Mouse (Mus musculus): Measurements from ENCODE around the gene Mfsd9.

DNA sequence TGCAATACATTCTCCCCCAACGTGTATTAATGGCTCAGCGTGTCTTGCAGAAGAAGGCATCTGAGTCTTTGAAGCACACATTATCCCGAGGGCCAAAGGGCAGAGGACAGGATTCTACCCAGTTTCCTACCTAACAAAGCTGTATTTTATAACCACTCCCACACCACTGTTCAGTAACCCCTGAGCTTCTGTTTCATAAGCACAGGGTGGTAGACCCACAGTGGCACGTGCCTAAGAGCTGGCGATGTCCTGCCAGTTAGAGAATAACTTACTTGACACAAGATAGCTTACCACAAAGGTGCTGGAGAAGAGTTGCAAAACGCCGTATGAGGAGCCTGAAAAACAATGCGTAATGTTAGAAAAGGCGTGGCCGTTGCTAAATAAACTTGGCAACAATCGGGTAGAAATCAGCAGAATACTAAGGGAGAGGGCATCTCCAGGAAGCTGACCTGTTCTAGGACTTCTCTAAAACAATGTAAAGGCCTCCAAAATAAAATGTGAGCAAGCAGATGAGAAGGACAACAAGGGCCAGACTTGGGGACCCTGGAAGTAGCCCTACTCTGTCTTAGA is 4.5 kb downstream of the Mfsd9 start:
- TF ChIP-seq POLR2A (IDR thresholded peaks at IDR 0.05; ENCODE audit: extremely low read depth, insufficient read depth, low read length) (no peak), CTCF (IDR thresholded peaks at IDR 0.05; ENCODE audit: extremely low read depth, insufficient read depth, low read length) (no peak)

Measured in cortical plate, adult 2 months (tissue).